Mouse (Mus musculus) left cerebral cortex, postnatal 10 days (tissue): ENCODE measurements around the gene Lypd6b. TPM values are rescaled to one million over a fixed set of nuclear protein-coding genes. Genes with fewer than 3 reads are reported as not detected.
A peak's percentile ranks its signal among the peaks of the same experiment; 100 is the strongest.

Source experiments
- DNase-seq, 2 experiments: peaks; one replicate each; pipeline ENCODE4 v3.0.0; 2021 to 2022; ENCODE audit warnings: low spot score in 2 of 2, mixed read lengths in 1 of 2; ENCODE audit errors: extremely low spot score in 1 of 2
- intact Hi-C: fragments of 180-260 bp; cut with DNase I; formaldehyde crosslinking; loops from one replicate; pipeline ENCODE4 v1.15.1; 2025
- total RNA-seq, 2 experiments: library from RNA; stranded (reverse); gene quantifications; 2 replicates each; pipeline ENCODE4 v1.2.3; 2021

Gene Lypd6b
- total RNA-seq, 2 experiments from 2014 or later = 18.3 to 20.5 TPM

GRCm38 (mm10) chr2:49983021-49983420 is 195.5 kb downstream of the Lypd6b start:
- intact Hi-C loops = no loop called here
- peak in 1 of 2 experiments; percentile 15 for DNase-seq

GRCm38 (mm10) chr2:49984780-49985179 is 197.3 kb downstream of the Lypd6b start:
- DNase-seq = no peak
- intact Hi-C loops = no loop called here

- intact Hi-C loops = no loop called here
- no peak for DNase-seq
Observed at GRCm38 (mm10) chr2:49995841-49996240, 208.4 kb downstream of the Lypd6b start.

GRCm38 (mm10) chr2:49997216-49997615 is 209.7 kb downstream of the Lypd6b start:
- intact Hi-C loops = no loop called here
- no peak for DNase-seq

Other genes with a start within 250 kb of the Lypd6b start
- gene Kif5c, start 168.4 kb upstream of the Lypd6b start, total RNA-seq = 100 to 1,000 TPM; 531 to 546 TPM